Mouse (Mus musculus): ENCODE measurements at regions not wholly inside any gene's neighbourhood (a gene's known extent, or its start where the extent isn't known, plus 50 kb on each side); places are given as distances from the start of the nearest gene placed in this dataset.

GRCm38 (mm10) chr5:50202307-50203010 is 143.7 kb upstream of the Adgra3 start:
- TF ChIP-seq CTCF (conservative IDR thresholded peaks at IDR 0.05; ENCODE audit: low read length) (no peak), POU5F1 (IDR thresholded peaks at IDR 0.05; ENCODE audit: borderline replicate concordance, low read length) (no peak), NANOG (IDR thresholded peaks at IDR 0.05; ENCODE audit: borderline replicate concordance, low read length) (no peak)
